Mouse (Mus musculus): ENCODE measurements around the gene Gm28035.

Gm28035 gene

GRCm38 (mm10) chr2:30261064-30261736, 20.8 kb downstream of the Gm28035 start:
- no peak for DNase-seq (ENCODE audit: low read depth, low spot score)

DNA sequence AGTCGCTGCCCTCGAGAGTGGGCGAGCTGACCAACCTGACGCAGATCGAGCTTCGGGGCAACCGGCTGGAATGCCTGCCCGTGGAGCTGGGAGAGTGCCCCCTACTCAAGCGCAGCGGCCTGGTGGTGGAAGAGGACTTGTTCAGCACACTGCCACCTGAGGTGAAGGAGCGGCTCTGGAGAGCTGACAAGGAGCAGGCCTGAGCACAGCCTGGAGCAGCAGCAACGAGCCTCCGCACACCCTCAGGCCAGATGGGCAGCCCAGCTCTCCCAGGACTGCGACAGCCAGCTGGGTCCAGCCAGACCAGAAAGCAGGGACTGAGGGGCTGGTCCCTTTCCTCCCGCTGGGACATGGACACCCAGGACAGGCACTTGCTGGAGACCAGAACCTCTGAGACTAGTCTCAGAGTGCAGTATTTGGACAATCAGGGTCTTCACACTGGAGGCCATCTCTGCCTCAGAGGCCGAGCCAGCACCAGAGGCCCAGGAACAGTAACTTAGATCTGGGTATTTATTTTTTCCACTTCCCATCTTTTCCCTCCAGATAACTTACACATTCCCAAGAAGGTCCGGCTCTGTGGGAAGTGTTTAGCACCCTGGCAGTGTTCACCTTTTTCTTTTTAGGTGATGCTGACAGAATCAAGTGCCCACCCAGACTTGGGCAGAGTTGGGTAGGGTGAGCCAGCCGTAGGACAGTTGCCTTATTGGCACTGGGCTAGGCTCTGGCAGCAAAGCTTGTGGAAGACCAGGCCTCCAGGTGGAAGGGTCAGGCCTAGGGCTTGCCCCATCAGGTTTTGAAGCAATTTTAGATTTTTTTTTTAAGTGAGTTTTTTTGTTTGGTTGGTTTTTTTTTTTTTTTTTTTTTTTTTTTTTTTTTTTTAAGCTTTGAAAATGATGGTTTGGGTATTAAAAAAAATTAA, 21.8 kb downstream of the Gm28035 start:
- no peak for DNase-seq (ENCODE audit: low read depth, low spot score)

GRCm38 (mm10) chr2:30262840-30263441, 22.6 kb downstream of the Gm28035 start:
- DNase-seq (ENCODE audit: low read depth, low spot score), result no peak

GRCm38 (mm10) chr2:30263811-30264210, 23.4 kb downstream of the Gm28035 start:
- no peak for DNase-seq (ENCODE audit: low read depth, low spot score)

GRCm38 (mm10) chr2:30264671-30265519, 24.5 kb downstream of the Gm28035 start:
- DNase-seq (ENCODE audit: low read depth, low spot score), result no peak

DNA sequence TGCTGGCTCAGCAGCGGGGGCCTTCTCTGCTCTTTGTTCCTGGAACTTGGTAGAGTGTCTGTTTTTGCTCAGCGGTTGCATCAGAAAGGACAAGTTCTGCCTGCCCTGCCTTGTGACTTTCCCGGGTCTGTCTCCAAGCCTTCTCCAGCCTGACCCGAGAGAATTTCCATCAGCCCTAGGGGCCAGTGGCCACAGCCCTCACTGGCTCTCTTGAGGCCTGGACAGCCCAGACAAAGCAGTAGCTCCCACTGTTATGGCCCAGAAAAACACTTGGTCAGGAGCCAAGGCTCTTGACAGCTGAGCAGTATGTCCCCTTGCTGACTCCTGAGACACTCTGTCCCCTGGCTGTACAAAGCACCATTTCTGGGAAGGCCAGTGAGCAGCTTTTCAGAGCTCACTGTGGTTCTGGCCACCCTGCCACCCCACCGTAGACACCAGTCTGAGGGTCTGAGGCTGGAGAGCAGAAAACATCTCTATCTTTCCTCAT, 25.4 kb downstream of the Gm28035 start, which contains the start of gene Phyhd1:
TSS of gene Phyhd1 (plus strand) at position 437 of the 487 bp plus-strand sequence.
- no peak for DNase-seq (ENCODE audit: low read depth, low spot score)

DNA sequence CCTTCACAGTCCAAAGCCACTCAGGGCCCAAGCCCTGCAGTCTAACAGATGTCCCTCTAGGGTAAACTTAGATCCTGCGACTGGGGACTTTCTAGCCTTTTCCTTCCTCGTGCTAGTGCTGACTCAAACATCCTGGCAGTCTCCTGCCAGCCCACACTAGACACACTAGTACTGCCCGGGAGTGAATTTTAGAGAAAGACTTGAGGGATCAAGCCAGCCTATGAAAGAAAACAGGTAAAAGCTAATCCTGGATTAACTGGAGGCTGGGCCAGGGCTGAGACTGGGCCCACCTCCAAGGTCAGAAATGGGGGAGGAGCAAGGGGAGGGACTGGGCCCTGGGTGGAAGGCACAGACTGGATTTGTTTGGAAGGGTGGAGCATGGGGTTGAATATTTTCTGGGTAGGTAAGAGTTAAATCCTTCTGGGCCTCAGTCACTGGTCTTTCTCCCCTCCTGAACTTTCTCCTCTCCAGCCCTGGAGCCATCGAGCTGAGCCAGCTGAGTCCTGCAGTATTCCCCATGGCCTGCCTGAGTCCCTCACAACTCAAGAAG, 26.1 kb downstream of the Gm28035 start:
- DNase-seq (ENCODE audit: low read depth, low spot score), result no peak

DNA sequence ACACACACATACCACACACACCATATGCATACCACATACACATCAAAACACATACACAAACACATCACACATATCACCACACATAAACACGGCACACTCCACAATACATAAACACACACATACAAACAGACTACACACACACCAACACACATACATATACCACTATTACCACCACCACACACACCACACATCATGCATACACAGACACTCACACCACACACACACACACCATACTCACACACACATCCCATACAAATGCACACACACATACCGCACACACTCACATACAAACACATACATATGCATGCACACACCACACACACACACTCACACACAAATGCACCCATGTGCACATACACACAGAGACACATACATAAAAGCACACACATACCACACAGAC, 27.1 kb downstream of the Gm28035 start:
- DNase-seq (ENCODE audit: low read depth, low spot score), result no peak

GRCm38 (mm10) chr2:30268371-30268770, 28.0 kb downstream of the Gm28035 start:
- DNase-seq (ENCODE audit: low read depth, low spot score), result no peak

DNA sequence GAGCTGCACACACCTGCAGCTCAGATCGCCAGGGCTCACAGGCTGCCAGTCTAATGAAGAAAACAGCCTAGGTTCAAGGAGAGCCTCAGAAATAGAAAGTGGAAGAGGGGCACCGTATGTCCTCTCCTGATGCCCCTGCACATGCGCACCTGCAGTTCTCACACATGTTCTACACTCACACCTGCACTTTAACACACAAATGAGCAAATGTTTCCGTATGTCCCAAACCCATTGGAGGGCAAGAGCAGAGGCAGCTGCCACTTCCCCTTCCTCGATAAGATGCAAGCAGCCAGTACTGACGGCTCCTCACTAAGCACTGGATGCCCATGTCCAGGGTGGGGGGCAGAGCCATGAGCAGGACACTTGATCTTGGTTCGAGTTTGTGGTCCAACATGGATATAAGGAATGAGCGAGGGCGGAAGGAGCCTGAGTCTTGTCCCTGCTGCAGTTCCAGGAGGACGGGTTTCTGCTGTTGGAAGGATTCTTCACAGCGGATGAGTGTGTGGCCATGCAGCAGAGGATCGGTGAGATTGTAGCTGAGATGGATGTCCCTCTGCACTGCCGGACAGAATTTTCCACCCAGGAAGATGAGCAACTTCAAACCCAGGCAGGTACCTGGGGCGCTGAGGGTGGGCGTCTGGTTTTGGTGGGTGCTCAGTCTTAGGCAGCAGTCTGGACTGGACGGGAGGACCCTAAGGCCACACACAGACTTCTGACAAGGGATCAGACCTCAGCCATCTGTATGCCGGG, 29.0 kb downstream of the Gm28035 start:
- DNase-seq (ENCODE audit: low read depth, low spot score), result no peak

DNA sequence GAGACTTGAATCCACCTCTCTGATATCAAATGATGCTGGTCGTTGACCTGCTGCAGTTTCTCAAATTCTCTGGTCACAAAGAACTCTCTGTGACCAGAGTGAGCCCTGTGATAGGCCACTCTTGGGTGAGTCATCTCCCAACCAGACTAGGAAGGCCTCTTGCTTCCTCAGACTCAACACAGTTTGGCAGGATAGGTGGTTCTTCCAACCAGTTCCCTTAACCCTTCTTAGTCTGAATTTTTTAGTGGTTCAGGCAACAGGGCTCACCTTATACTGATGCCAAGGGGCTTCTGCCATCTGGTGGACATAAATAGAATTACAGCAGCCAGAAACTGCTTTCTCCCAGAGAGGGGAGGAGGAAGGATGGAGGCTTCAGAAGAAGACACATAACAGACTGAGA, 29.8 kb downstream of the Gm28035 start:
- DNase-seq (ENCODE audit: low read depth, low spot score), result peak; percentile 69

DNA sequence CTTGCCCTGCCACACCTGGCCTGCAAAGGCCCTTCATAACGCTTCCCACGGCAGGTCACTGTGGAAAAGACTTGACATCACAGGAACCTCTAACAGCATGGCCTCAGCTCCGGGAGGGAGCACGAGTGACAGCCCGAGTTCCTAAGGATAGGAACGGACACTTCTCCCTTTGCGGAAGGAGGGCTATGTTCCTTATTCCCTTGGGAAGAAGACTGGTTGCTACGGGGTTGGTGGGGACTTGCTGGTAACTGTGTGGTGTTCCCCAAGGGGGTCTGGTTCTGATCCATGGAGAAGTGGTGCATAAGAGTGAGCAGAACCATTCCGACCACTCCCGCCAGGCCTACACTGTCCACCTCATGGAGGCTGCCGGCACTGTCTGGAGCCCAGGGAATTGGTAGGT, 40.4 kb downstream of the Gm28035 start, which contains the start of gene Gm28038:
TSS of gene Gm28038 (plus strand) at position 301 of the 400 bp plus-strand sequence.
- DNase-seq (ENCODE audit: low read depth, low spot score), result no peak

- no peak for DNase-seq (ENCODE audit: low read depth, low spot score)
These were observed 41.3 kb downstream of the Gm28035 start for GRCm38 (mm10) chr2:30281651-30282050.

- DNase-seq (ENCODE audit: low read depth, low spot score), result no peak
These were observed 42.8 kb downstream of the Gm28035 start for GRCm38 (mm10) chr2:30283193-30283592.

DNA sequence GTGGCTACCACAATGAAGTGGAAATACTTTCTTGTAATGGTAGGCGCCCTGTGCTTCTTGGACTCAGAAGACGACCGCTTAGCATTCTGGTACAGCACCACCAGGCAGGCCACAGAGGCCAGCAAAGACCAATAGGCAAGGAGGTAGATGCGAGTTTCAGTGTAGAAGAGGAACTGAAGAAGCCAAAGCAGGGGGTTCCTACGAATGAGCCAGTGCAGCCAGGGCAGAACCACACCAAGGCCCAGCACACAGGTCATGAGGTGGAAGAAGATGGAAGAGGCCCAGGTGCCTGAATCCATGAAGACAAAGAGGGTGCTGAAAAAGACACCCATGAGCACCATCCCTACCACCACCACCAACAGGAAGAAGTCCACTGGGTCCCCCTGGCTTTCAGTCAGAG, 44.6 kb downstream of the Gm28035 start:
- DNase-seq (ENCODE audit: low read depth, low spot score), result no peak

DNA sequence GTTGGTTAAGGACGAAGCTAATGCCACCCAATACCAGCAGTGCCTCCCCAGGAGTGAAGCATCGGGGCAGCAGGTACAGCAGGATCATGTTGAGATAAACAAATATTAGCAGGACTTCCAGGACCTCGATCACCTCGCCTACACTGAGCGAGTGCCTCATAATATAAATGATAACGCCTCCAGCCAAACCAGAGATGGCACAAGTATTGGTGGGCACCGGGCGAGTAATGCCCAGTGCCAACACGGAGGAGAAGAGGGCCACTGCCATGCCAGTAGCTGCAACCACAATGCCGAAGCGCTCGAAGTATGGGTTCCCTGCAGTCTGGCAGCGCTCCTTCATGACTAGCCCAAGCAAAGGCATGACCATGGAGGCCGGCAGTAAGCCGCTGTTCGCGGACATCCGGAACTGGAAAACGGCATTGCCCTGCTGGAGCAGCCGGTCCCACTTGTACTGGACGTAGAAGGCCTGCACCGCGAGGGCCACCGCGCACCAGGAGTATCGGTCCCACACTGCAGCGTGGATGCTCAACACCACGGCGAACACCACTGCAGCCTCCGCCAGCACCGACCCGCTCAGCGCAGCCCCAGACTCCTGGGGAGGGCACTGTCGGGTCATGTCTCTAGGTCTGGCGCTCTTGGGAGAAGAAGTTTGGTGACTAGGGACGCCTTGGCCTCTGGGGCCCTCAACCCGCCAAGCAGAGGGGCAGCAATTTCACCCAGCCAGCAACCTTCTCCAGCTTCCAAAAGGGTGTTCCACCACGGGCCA, 45.2 kb downstream of the Gm28035 start:
- DNase-seq (ENCODE audit: low read depth, low spot score), result no peak

- DNase-seq (ENCODE audit: low read depth, low spot score), result peak; percentile 97
These were observed 46.0 kb downstream of the Gm28035 start, which contains the start of the genes Dolk and Nup188 for GRCm38 (mm10) chr2:30286192-30287026. Dolk (minus strand) TSS chr2:30286334. Nup188 (plus strand) TSS chr2:30286397.

DNA sequence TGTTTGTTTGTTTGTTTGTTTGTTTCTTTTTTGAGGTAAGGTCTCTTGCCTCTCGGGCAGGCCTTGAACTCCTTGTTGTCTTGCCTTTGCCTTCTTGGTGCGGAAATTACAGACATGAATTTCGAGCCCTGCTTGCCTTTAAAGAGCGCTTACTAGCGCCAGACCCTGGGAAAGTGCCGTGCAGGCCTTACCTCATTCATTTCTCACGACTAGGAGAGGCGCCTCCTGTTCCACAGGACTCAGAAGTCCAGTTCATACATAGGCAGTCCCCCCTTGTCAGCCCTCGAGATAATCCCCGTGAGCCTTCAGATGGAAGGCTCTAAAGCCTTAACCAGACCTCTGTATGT, 46.6 kb downstream of the Gm28035 start:
- peak; percentile 32 for DNase-seq (ENCODE audit: low read depth, low spot score)
